Mouse (Mus musculus) testis, adult 2 months (tissue): ENCODE measurements around the gene Slc22a1. TPM values are rescaled to one million over a fixed set of nuclear protein-coding genes. Genes with fewer than 3 reads are reported as not detected.

ENCODE experiments used
- H3K27ac ChIP-seq: fragments of 200-500 bp; 2 replicates; pipeline ENCODE4 v1.5.1; 2012; ENCODE audit warnings: low read depth, low read length; ENCODE audit not compliant: control insufficient read depth, insufficient read depth
- H3K27me3 ChIP-seq: fragments of 200-500 bp; 2 replicates; pipeline ENCODE4 v1.6.1; 2012; ENCODE audit warnings: mild to moderate bottlenecking, low read length, moderate library complexity; ENCODE audit not compliant: control insufficient read depth, insufficient read depth
- H3K36me3 ChIP-seq: fragments of 200-500 bp; 2 replicates; pipeline ENCODE4 v1.6.1; 2012; ENCODE audit warnings: mild to moderate bottlenecking, low read length; ENCODE audit not compliant: control insufficient read depth, insufficient read depth
- H3K4me1 ChIP-seq: fragments of 200-500 bp; 2 replicates; pipeline ENCODE4 v1.6.1; 2012; ENCODE audit warnings: low read length; ENCODE audit not compliant: control insufficient read depth, insufficient read depth
- H3K4me3 ChIP-seq: fragments of 200-500 bp; 2 replicates; pipeline ENCODE4 v1.5.1; 2012; ENCODE audit warnings: low read depth, mild to moderate bottlenecking, low read length, moderate library complexity, mixed read lengths; ENCODE audit not compliant: control insufficient read depth
- CTCF ChIP-seq: fragments of 200-500 bp; IDR thresholded peaks from 2 replicates; pipeline ENCODE4 v1.5.1; 2012; ENCODE audit warnings: low read depth, mild to moderate bottlenecking, inconsistent platforms, low read length, moderate library complexity; ENCODE audit not compliant: control insufficient read depth, insufficient read depth, insufficient replicate concordance
- POLR2A ChIP-seq: fragments of 200-500 bp; IDR thresholded peaks from 2 replicates; pipeline ENCODE4 v1.6.1; 2012; ENCODE audit warnings: low read depth, mild to moderate bottlenecking, inconsistent platforms, low read length, moderate library complexity; ENCODE audit not compliant: control insufficient read depth
- polyA plus RNA-seq: library from polyadenylated mRNA; depleted of rRNA; stranded (reverse); fragments of >200 nt; gene quantifications from 2 replicates; pipeline ENCODE4 v1.2.3, GENCODE M21; 2012; rRNA removed

The Slc22a1 gene
- not detected in 2 replicates for polyA plus RNA-seq

DNA sequence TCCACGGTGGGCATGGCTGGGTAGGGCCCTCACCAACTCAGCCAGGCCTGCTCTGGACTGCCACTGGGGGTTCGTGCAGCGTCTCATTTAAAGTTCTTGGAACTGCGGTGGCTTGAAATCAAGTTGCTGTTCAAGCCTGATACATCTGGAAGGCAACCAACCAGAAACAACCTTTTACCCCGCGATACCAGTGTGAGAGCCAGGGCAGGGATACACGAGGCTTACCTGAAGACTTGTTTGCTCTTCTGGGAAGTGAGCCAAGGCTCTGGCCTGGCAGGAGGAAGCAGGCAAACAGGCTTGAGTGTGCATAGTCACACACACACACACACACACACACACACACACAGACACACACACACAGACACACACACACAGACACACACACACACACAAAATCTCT, at the start of gene Slc22a1:
Gene Slc22a1 (minus strand): TSS at position 184 of the 400 bp plus-strand sequence.
- no peaks in the 10 kb centered on the region for H3K4me1 ChIP-seq
- no peak within 1 kb of the TSS for H3K4me3 ChIP-seq
- TF ChIP-seq CTCF (no peak), POLR2A (no peak)
- H3K36me3 ChIP-seq = no peaks in the 10 kb centered on the region
- no peak within 1 kb of the TSS for H3K27ac ChIP-seq
- H3K27me3 ChIP-seq = no peaks in the 10 kb centered on the region

DNA sequence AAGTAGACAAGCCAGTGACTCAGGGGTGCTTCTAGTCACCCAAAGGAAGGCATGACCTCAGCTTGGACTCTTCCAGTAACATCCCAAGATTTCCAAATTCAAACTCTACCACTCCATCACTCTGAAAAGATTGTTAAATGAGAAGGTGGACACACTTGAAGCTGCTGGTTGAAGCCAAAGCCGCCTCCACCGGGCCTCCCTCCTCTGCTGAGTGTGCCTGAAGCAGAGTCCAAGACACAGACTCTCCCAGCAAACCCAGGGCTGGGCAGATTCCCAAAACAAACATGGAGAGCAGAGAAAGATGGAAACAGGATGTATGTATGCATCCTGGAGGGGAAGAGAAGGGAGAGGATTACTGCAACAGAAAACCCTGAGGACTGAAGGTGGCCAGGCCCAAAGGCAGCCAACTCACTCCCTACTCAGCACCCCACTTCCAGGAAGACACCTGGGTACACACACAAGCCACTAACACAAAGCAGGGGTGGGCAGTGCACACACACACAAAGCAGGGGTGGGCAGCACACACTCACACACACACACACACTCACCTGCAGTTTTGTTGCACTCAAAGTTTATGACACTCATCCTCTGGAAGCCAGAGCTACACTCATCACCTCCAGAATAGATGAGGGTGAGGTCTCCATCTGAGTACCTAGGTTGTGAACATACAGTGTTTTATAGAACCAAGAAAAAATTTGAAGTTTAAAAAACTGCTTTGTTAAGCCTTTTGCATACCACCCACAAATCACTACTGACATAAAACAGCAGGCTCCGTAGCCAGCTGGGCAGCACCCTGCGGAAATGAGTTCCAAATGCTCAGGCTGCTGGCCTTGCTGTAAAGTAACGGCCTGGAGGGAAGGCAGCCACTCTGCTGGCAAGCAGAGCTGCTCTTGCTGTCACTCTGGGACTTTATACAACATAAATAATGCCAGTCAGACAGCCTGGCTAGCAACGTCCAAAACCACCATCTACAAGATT, 49.4 kb upstream of the Slc22a1 start:
- H3K4me1 ChIP-seq = no peaks in the 10 kb centered on the region
- no peaks in the 10 kb centered on the region for H3K27me3 ChIP-seq
- TF ChIP-seq POLR2A (no peak), CTCF (no peak)
- no peak overlapping the region for H3K27ac ChIP-seq
- no peak overlapping the region for H3K4me3 ChIP-seq
- no peaks in the 10 kb centered on the region for H3K36me3 ChIP-seq

DNA sequence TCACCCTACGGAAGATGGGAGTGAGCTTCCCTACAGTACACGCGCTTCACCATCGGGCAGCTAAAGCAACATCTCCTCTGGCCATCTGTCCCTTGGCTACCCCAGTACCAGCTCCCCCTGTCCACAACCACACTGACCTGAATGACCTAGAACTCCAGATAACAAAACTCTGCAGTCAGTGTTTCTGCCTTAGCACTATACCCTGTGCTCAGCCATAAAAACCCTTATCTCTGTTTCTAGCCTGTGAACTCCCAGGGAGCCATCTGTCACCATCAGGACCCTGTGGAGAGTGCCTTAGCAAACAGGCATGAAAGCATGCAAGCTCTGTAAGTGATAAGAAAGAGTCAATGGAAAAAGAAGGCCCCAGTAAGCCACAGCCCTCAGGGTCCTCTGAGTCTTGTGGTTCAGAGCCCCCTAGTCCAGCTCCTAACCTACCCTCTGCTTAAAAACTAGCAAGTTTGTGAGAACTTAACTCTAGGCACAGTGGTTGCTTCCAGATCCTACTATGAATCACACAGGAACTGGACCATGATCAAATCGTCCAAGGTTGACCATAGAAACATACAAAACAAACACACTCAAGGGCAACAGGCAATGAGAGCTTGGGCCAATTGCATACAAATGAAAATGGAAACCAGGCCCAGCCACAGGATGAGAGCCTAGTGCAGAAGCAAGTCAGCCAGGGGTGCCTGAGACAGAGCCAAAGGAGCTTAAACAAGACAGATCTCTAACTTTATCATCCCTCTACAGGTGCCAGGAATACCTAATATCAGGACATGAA, 48.5 kb upstream of the Slc22a1 start:
- no peaks in the 10 kb centered on the region for H3K4me1 ChIP-seq
- TF ChIP-seq POLR2A = no peak
- no peak for TF ChIP-seq CTCF
- no peak overlapping the region for H3K27ac ChIP-seq
- H3K36me3 ChIP-seq = no peaks in the 10 kb centered on the region
- no peak overlapping the region for H3K4me3 ChIP-seq
- no peaks in the 10 kb centered on the region for H3K27me3 ChIP-seq

DNA sequence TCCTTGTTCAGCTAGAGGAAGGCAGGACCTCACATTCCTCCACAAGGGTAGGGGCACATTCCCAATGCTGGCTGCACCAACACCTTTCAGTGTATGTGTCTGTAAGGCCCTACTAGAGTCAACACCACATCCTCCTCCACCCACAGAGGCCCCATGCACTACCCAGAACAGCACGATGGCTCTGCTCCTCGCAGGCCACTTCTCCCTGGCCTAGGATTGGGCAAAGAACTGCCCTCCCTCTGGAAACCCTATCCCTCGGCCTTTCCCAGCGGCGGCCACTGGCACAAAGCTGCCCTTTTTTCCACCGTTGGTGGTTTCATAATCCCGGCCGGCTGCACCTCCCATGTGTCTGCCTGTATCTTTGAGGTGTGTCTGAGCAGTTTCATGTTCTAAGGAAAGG, 47.0 kb upstream of the Slc22a1 start:
- H3K4me1 ChIP-seq = no peaks in the 10 kb centered on the region
- H3K4me3 ChIP-seq = no peak overlapping the region
- H3K27ac ChIP-seq = no peak overlapping the region
- no peaks in the 10 kb centered on the region for H3K36me3 ChIP-seq
- H3K27me3 ChIP-seq = no peaks in the 10 kb centered on the region
- TF ChIP-seq POLR2A (no peak), CTCF (no peak)

DNA sequence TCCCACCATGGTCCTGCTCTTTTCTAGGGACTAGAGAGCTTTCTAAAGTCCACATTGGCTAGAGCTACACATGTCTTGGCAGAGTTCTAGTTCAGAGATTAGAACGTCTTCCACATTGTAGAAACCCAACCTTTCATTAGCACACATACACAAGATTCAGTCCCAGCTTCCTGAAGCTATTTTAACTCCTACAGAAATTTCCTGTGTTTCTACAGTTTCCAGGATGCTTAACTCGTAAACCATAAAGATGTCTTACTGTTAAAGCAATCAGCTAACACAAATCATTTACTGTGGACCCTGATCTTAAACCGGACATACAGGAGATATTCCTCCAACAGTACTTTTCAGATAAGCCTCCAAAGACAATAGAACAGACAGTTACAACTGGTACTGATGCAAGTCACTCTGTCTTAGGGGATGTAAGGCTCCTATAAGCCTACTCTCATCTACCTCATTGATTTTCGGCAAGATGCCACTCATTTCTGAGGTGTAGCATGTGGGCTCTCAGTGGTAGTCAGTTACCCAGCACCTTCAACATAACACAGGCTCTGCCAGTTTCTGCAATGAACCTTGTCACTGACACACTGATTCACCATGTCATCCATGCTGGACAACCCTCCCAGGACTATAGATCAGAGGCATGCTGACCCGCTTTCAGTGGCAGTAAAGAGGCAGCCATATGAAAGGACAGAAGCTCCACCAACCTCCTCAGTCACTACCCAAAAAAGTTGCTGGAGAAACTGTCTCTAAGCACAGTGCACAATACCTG, 45.7 kb upstream of the Slc22a1 start:
- Histone ChIP-seq H3K27ac (no peak overlapping the region), H3K36me3 (no peaks in the 10 kb centered on the region), H3K4me3 (no peak overlapping the region), H3K27me3 (no peaks in the 10 kb centered on the region), H3K4me1 (no peaks in the 10 kb centered on the region)
- no peak for TF ChIP-seq POLR2A
- no peak for TF ChIP-seq CTCF

DNA sequence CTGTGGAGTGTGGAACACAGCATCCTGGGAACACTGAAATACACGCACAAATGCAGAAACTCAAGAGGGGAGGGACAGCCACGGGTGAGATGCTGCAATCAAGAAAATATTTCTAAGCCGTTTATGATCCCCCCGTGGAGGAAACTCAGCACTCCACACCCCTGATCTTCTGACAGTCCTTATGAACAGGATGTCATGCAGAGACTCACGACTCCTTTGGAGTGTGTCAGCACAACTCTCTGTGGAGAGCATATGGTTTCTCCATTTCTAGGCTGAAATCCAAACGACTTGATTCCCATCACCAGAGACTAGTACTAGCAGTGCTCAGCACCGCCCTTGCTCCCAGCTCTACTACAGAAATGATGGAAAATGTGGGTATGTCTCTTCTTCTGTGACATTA, 42.6 kb upstream of the Slc22a1 start:
- Histone ChIP-seq H3K36me3 (no peaks in the 10 kb centered on the region), H3K27ac (no peak overlapping the region), H3K4me1 (no peaks in the 10 kb centered on the region), H3K27me3 (no peaks in the 10 kb centered on the region), H3K4me3 (no peak overlapping the region)
- no peak for TF ChIP-seq POLR2A
- no peak for TF ChIP-seq CTCF

DNA sequence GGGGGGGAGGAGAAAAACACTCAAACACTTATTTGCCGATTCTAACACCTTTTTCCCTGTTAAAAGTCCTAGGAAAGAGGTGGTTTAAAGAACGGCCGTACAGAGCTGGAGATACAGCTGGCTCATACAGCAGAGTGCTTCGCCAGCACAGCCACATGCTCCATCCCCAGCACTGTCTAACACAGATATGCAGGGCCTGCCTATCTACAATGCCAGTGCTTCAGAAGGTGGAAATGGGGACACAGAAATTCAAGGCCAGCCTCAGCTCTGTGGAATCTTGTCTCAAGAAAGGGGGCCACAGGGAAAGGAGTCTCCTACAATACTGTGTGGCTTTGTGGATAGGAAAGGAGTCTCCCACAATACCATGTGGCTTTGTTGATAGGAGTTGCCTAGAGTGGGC, 41.8 kb upstream of the Slc22a1 start:
- H3K36me3 ChIP-seq = no peaks in the 10 kb centered on the region
- no peaks in the 10 kb centered on the region for H3K4me1 ChIP-seq
- no peak for TF ChIP-seq CTCF
- no peak for TF ChIP-seq POLR2A
- H3K27ac ChIP-seq = no peak overlapping the region
- H3K27me3 ChIP-seq = no peaks in the 10 kb centered on the region
- H3K4me3 ChIP-seq = no peak overlapping the region
